Mouse (Mus musculus): ENCODE measurements at regions not wholly inside any gene's neighbourhood (a gene's known extent, or its start where the extent isn't known, plus 50 kb on each side); places are given as distances from the start of the nearest gene placed in this dataset.

- TF ChIP-seq POLR2A (IDR thresholded peaks at IDR 0.05; ENCODE audit: low read depth, low read length), result no peak
- TF ChIP-seq CTCF (IDR thresholded peaks at IDR 0.05; ENCODE audit: extremely low read depth, insufficient read length, insufficient replicate concordance, low read depth, low read length), result no peak
Measured at GRCm38 (mm10) chr2:137784091-137784490, 472.3 kb upstream of the Btbd3 start.
